Mouse (Mus musculus) lung, postnatal 0 days (tissue): ENCODE measurements around the gene Icos.

Source experiments
- CTCF ChIP-seq: IDR thresholded peaks from 2 replicates; pipeline ENCODE4 v1.5.1; 2016; ENCODE audit warnings: antibody characterized with exemption, mild to moderate bottlenecking
- EP300 ChIP-seq: IDR thresholded peaks from 2 replicates; pipeline ENCODE4 v1.6.1; 2016; ENCODE audit warnings: antibody characterized with exemption, mild to moderate bottlenecking, control low read depth

GRCm38 (mm10) chr1:60979126-60979842, 1.6 kb downstream of the Icos start:
- no peak for TF ChIP-seq EP300
- TF ChIP-seq CTCF = no peak
